Mouse (Mus musculus): ENCODE data around the gene Mrps9.
A peak's percentile ranks its signal among the peaks of the same experiment; 100 is the strongest.

Mrps9 gene

DNA sequence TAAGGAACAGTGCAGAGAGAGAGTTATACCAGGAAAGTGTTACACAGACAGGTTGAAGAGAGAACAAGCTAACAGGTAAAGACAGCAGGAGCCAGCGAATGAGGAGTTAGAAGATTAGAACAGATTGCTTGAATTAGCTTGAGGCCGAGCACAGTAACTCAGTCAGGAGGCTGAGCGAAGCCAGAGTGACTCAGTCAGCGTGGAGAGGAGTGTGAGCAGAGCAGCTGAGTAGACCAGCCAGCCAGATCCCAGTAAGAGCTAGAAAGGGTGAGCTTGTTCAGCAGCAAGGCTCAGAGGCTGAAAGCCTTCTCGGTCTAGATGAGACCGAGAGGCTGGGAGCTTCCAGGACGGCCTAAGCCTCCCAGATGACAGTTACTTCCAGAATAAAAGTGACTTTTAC lies 55.7 kb downstream of the Mrps9 start:
- DNase-seq (ENCODE audit: low spot score in 2 of 2), result no peak

DNA sequence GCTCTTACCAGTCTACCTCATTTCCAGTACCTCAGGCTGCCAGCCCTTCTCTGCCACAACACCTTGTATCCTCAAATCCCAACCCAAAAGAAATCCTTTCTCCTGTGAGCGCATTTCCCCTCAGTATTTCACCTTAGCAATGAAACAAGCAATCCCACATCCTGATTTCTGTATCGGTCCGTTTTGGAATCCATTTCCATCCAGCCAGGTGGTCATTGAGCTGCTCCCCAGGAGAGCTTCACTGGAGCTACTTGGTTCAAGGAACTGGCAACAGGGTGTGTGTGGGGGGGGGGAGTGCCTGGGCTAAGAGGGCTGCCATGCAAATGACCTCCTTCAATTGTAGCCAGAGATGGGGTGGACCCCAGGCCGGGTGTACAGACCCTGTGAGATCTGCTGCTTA lies 56.1 kb downstream of the Mrps9 start:
- DNase-seq (ENCODE audit: low spot score in 2 of 2), result no peak

DNA sequence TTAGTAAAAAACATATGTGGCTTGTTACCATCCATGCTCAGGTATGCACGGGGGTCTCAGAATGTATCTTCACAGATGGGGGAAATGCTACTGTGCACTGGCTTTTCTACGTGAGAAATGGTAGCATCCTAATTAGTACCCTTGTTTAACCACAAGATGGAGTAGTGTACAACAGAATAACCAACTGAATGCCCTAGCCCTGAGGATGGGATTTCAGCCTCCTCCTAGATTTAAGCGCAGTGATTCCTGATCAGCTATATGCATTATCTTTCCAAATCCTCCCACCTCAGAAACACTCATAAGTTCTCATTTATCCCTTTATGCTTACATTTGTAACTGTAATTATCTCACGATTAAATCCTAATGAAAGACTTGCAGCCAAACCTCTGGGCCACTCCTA lies 64.0 kb downstream of the Mrps9 start:
- DNase-seq (ENCODE audit: low spot score in 2 of 2), result no peak

DNA sequence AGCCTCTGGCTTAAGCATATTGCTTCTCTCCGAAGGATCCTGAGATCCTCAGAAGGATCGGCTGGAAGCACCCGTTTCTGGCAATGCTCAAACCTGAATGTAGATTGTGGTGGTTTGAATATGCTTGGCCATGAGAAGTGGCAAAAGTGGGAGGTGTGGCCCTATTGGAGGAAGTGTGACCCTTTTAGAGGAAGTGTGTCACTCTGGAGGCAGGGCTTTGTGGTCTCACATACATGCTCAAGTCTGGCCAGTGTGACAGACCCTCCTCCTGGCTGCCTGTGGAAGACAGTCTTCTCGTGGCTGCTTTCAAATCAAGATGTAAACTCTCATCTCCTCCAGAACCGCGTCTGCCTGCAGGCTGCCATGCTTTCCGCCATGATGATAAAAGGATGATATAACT lies 65.7 kb downstream of the Mrps9 start:
- no peak for DNase-seq (ENCODE audit: low spot score in 2 of 2)

DNA sequence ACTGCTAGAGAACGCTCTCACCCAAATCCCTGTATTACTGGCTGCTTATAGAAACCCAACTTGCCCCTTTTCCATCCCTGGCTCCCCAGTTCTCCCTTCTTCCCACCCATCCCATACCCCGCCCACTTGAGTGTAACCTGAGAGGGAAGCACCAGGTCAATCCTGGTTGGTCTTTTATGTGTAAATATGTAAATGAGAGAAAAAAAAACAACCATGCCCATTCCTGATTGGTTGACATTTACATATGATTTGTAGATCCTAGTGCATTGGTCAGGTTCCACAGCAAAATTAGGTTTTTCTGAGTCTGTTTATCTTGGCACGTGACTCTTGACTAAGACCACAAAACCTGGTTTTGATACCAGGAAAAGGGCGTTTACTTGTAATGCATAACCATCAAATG lies 66.9 kb downstream of the Mrps9 start:
- DNase-seq (ENCODE audit: low spot score in 2 of 2), result no peak

DNA sequence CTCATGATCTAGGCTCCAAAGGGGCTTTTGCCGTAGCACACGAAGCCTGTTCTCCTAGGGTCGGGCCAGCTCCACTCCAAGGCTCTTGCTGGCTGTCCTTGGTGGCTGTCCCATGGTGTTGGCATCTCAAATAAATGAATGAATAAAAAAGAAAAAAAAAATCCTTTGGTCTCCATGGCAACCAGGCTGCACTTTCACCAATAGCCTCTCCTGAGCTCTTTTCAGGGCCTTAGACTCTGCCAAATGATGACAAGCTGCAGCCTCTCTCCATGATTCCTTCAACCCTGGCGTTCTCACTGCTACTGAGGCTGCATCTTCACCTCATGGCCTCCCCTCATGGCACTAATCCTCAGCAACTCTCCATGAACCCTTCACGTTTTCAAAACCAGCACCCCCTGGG lies 72.9 kb downstream of the Mrps9 start:
- no peak for DNase-seq (ENCODE audit: low spot score in 2 of 2)

DNA sequence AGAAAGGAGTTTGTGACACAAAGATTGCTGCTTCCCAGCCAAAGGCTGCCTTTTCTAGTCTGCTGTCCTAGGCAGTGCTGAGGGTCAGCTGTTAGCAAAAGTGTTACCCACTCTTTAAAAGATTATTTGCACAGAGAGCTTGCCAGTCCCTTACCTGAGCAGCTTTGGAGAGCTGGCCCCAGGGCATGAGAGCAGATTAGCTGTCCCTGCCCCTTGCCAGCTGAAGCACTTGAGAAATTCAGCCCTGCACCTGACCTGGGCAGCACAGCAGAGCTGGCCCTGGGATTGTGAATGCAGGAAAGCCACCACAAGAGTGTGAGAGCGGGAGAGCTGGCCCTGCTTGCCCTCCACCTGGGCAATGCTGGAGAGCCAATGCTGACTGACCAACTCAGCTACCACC lies 82.6 kb downstream of the Mrps9 start:
- no peak for DNase-seq (ENCODE audit: low spot score in 2 of 2)

DNA sequence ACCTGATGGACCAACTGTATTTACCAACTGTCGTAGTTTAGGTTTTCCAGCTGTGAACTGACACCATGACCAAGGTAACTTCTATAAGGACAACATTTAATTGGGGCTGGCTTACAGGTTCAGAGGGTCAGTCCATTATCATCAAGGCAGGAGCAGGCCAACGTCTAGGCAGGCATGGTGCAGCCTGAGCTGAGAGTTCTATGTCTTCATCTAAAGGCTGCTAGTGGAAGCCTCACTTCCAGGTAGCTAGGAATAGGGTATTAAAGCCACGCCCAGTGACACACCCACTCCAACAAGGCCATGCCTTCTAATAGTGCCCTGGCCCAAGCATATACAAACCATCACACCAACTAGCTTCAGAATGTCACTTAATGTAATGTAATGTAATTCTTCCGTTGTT lies 97.5 kb downstream of the Mrps9 start:
- peak in 1 of 2 experiments; percentile 17 for DNase-seq (ENCODE audit: low spot score in 2 of 2)

DNA sequence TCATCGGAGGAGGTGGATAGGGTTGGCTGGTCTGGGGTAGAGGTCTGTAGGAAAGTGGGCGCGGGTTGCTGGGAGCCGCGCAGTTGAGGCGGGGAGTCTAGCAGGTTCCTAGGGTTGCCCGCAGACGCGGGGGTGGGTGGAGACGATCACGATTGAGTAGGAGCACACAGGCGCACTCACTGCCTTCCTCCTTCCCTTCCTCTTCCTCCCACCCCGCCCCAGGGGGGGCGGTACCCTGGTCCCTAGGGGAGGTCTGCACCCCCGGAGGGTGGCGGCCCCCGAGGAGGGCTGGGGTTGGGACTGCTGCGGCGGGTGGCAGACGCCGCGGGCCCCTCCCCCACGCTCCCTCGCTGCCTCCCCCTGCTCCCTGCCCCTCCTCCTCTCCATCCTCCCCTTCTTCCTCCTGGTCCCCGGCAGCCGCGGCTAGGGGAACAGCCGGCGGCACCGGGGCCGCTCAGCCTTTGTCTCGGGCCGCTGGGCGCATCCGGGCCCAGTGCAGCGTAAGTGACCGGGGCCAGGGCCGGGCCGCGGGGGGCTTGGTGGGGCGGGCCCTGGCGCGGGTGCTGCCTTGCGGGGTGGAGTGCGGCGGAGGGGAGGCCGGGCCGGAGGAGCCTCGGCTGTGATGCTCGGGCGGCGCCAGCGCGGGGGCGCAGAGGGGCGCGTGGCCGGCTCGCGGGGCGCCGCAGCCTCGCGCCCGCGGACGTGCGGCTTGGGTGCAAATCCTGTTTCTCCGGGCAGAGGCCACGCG lies 101.9 kb downstream of the Mrps9 start, which contains the start of gene Gpr45:
Gpr45 (plus strand) TSS at position 139 of the 748 bp plus-strand sequence.
- peak in 1 of 2 experiments; percentile 61 for DNase-seq (ENCODE audit: low spot score in 2 of 2)

DNA sequence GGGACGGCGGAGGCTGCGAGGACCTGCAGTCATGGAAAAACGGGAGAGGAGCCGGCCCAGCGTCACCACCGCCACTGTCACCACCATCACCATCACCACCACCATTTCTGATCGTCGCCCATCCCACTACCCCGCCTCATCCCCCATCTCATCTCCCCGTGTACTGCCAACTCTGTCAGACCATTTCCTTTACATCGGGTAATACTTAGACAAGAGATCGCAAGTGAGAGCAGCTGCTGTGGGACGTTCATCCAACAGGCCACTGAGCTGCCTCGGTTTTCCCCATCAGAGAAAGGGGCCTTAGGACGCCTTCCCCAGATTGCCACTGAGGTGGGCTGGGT lies 102.4 kb downstream of the Mrps9 start:
- DNase-seq (ENCODE audit: low spot score in 2 of 2), result no peak
